Mouse (Mus musculus) brain, embryonic 14.5 days (tissue): ENCODE data around the gene Suds3.

ENCODE experiments used
- CTCF ChIP-seq: fragments of 200-500 bp; IDR thresholded peaks from 2 replicates; pipeline ENCODE4 v1.5.1; 2012; ENCODE audit warnings: inconsistent platforms, mild to moderate bottlenecking, moderate library complexity, borderline replicate concordance; ENCODE audit not compliant: insufficient read depth, insufficient read length; ENCODE audit errors: extremely low read depth
- POLR2A ChIP-seq: fragments of 200-500 bp; IDR thresholded peaks from 2 replicates; pipeline ENCODE4 v1.6.1; 2012; ENCODE audit warnings: mild to moderate bottlenecking, inconsistent platforms, borderline replicate concordance; ENCODE audit not compliant: poor library complexity, insufficient read depth, insufficient read length, severe bottlenecking; ENCODE audit errors: extremely low read depth

DNA sequence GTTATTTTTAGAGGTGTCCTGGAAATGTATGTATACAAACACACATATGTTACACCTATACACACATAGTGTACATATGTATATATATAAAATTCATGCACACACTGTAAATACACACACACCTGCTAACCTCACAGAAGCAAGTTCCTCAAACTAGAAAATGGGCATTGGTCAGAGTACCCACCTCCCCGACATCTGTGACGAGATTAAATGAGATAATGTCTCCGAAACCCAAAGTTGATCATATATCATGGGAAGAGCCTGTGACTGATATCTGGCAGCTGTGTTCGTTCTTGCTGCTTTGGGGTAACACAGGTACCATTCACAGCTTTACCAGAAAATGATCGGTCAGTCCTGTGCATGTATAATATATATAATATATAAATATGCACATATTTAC lies 20.7 kb upstream of the Suds3 start:
- TF ChIP-seq CTCF: no peak
- TF ChIP-seq POLR2A: no peak
